Mouse (Mus musculus) splenic B cell, adult 2 months (primary cell): ENCODE measurements at regions not wholly inside any gene's neighbourhood (a gene's known extent, or its start where the extent isn't known, plus 50 kb on each side); places are given as distances from the start of the nearest gene placed in this dataset.
A peak's percentile ranks its signal among the peaks of the same experiment; 100 is the strongest.

ENCODE experiments used
- DNase-seq: peaks from one replicate; pipeline ENCODE4 v3.0.0-alpha.2; 2011; ENCODE audit warnings: low read depth, low spot score
- H3K27me3 ChIP-seq: 2 replicates; pipeline ENCODE4 v1.6.1; 2012; ENCODE audit warnings: mild to moderate bottlenecking, low read length, moderate library complexity, mixed read lengths; ENCODE audit not compliant: control insufficient read depth, poor library complexity, insufficient read depth, severe bottlenecking
- H3K36me3 ChIP-seq: 2 replicates; pipeline ENCODE4 v1.6.1; 2012; ENCODE audit warnings: mild to moderate bottlenecking, low read length, moderate library complexity, mixed read lengths; ENCODE audit not compliant: control insufficient read depth, poor library complexity, insufficient read depth, severe bottlenecking

DNA sequence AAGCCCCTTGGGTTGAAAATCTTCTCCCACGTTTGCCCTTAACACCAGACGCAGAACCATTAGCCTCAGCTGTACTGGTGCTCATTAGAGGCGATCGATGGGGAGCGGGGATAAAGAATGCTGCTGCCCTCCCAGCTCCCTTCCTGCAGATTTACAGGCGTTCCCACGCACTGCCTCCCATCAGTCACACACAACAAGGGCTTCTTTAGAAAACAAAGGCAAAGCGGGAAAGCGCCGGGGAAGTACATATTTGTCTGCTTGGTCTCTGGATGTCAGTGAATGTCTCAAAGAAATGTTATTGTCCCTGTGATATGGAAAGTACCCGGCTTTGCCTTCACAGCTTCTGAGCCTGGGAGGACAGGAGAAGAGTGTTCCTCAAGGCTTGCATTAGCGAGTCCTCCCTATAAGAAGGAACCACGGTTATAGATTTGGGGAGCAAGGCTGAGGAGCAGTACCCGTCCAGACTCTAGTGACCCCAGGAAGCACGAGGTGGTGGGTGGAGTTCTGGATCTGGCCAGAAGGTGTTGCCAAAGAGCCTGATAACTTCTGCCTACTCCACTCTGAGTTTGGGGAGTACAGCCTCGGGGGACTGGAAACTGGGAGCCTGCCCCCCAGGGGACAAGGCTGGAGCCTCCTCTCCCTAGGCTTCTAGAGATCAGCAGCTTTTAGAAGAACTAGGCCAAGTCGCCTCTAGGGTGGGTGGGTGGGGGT is 173.0 kb upstream of the Mki67 start:
- DNase-seq = no peak
- H3K27me3 ChIP-seq = no peaks in the 10 kb centered on the region

DNA sequence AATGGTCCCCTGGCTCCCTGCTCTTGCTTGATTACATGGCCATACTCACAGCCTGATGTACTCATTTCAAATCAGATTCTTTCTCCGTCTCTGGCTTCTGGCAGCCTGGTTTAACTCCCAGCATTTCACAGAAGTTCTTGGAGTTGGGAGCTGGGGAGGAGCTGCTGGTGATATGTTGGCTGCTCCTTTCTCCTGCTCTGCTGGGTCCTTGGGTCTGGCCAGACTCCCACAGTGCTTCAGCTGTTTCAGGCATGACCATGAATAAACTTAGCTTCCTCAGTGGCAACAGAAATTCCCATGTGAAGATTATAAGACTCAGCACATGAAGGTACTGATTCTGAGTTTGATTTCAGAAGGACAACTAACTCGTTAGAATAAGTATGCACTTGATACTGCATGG is 182.7 kb upstream of the Mki67 start:
- no peaks in the 10 kb centered on the region; the same call in 1 of the 2 replicates for H3K27me3 ChIP-seq
- H3K36me3 ChIP-seq = no peaks in the 10 kb centered on the region
- DNase-seq = no peak

More for the DNA sequence above, 173.0 kb upstream of the Mki67 start:
- H3K36me3 ChIP-seq = no peaks in the 10 kb centered on the region

DNA sequence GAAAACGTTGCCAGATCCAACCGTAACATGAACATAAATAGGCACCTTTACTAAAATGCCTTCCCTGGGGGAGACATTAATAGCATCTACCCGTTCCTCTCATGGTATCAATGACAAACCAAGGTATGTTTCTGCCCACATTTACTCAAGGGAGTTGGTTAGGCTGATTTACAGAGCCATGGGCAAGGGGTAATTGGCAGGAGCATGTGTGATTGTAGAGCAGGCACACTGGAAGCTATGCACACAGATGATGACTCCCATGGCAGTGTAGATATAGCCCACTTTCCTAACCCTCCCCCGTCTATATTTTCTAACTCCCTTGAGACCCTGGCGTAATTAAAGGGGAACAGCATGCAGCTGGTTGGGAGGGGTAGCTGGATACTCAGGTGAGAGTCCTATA is 183.6 kb upstream of the Mki67 start:
- DNase-seq = no peak
- no peaks in the 10 kb centered on the region for H3K36me3 ChIP-seq
- H3K27me3 ChIP-seq = no peaks in the 10 kb centered on the region; the same call in 1 of the 2 replicates

DNA sequence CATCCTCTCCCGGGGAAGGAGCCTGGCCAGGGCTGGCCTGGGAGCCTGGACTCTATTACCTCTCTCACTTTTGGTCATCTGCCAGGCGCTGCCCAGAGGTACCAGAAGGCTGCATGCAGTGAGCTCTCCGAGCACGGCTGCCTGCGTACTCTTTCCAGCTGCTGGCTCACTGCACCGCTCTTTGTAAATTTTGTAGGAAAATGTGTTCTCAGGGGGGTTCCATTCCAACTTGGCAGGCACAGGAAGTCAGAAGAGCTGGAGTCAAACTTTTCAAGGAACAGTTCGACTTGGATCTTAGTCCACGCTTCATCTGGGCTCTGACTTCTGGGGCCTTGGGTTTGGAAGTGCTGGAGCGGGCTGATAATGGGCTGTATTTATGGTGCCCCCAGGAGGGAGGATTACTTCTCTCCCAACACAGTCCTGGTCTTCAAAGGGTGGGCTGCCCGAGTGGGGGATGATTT is 184.7 kb upstream of the Mki67 start:
- Histone ChIP-seq H3K36me3 (no peaks in the 10 kb centered on the region), H3K27me3 (no peaks in the 10 kb centered on the region; the same call in 1 of the 2 replicates)
- no peak for DNase-seq

DNA sequence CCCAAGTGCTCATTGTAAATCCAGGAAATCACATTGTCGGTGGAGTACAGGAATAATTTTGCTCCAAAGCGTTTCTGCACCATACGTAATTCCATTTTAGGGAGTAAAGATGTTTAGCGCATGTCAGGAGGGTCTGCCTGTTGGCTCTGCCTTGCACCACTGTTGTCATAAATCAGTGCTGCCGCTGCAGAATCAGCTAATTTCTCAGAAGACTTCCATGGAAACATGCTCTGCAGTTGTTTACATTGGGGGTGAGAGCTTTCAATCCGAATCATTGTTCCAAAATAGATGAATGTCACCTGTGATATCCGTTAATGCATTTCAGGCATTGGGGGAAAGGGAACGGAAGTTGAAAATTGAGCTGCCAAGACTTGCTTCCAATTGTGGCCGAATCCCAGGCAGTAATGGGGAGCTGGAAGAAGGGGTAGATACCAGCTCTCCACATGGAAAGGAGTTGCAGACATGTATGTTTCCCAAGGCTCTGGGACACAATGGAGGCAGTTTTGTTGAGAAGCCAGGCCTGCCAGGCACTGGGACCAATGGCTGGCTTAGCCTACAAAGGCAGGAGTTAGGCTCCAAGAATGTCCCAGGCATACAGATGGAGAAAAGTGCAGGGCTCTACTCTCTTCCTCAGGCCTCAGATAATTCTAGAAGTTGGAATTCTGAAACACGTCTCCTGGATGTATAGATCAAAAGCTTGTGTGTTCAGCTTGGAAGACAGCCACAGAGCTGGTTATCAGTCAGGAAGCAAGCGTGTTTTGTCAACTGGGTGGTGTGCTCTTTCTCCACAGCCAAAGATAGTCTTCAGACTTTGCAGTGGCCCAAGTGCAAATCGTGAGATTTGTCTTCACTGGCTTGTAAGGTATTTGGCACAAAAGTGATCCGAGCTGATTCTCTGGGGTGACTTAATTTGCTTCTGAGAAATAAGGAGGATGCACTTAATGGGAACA is 186.2 kb upstream of the Mki67 start:
- H3K36me3 ChIP-seq = no peaks in the 10 kb centered on the region
- H3K27me3 ChIP-seq = no peaks in the 10 kb centered on the region; the same call in 1 of the 2 replicates
- DNase-seq = no peak

DNA sequence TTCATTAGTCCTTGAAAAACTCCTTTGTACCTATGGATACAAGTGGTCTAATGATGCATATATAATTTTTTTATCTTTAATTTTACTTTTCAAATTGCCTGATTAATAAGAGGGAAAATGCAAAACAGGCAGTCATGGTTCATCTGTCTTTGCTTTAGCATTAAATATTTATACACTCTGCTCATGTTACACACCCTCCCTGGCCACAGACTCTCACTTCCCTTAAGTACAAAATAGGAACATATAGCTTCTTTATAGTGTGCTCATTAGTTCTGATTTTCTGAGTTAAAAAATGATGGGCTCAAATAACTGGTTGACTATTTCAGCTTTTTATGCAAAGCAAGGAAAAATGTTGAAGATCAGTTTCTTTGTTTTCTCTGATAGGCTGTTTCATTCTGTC is 195.2 kb upstream of the Mki67 start:
- DNase-seq = no peak
- no peaks in the 10 kb centered on the region for H3K36me3 ChIP-seq

DNA sequence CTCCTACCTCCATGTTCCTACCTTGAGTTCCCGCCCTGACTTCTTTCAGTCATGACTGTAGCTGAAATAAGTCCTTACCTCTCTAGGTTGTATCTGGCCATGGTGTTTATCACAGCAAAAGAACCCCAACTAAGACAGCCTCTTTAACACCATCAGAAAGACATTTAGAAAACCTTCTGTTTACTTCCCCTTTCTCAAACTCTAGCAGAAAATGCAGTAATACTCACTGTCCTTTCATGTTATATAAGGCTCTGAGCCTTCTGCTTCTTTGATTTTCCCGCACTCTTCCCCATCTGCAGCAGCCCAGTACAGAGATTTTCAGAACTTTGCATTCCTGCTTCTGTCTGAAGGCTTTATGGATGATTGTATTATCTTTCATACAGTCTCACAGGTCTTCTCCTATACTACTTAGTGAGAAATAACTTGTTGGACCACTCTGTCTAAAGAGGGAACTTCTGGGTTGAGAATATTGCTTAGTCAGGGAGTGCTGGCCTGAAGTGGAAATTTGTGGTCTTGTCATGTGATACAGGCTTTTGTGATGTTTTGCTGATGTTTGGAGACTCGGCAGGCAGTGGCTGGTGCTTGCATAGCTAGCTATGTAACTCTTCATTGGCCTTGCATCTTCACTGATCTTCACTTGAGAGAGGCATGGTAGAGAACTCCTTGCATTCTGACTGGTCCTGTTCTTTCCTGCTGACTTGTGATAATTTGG is 197.9 kb upstream of the Mki67 start:
- DNase-seq = peak; percentile 3
- Histone ChIP-seq H3K27me3 (no peaks in the 10 kb centered on the region), H3K36me3 (no peaks in the 10 kb centered on the region)

More for the DNA sequence above, 195.2 kb upstream of the Mki67 start:
- no peaks in the 10 kb centered on the region for H3K27me3 ChIP-seq

DNA sequence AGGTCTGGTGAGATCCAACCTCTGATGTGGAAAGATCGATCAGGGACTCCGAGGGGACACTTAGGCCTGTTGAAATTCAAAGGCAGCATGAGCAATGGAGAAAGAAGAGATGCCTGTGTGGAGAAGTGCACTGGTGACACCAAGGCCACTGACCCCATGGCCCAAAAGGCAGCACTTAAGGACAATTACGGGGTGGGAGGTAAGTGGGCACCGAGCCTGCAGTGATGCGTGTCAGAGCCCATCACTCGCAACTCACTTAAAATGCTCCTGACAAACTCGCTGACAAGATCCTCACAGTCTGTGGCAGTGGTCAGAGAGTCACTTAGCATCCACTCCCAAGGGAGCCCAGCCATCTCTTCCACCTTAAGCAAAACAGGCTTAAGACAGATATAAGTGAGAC is 207.7 kb upstream of the Mki67 start:
- no peaks in the 10 kb centered on the region for H3K27me3 ChIP-seq
- no peaks in the 10 kb centered on the region for H3K36me3 ChIP-seq
- no peak for DNase-seq

DNA sequence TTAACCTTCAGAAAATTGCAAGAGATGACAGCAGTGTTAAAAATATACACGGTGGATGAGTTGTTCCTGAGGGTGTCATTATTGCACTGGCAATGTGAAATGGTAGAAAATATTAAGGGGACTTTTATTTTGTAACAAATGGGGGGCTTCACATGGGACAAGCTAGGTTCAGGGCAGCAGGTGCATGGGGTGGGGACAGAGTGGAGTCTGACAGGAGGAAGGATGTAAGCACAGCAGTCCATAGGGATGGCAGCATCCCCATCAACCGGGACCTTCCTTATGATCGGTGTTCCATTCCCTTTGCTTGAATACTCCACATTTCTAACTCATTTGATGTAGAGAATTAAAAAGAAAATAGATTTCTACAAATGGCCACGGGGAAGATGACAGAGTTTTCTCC is 208.5 kb upstream of the Mki67 start:
- Histone ChIP-seq H3K27me3 (no peaks in the 10 kb centered on the region), H3K36me3 (no peaks in the 10 kb centered on the region)
- DNase-seq = no peak

DNA sequence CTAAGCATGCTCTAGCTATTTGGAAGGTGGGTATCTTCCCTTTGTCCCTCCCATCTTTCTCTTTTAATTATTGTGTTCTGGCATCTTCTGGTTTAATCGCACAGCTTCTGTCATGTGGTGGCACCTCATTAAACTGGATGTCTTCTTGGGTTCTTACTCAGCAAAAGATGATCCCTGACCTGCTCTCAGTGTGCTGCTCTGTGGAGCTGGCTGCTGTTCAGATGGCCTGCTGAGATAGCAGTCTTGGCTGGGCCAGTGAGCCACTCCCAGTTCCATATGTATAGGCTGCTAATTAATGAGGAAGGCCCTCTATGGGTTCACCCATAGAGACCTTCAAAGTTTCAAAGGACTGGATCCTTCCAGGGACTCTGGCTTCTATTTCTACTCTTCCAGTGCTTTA is 213.9 kb upstream of the Mki67 start:
- no peak for DNase-seq
- Histone ChIP-seq H3K36me3 (no peaks in the 10 kb centered on the region), H3K27me3 (no peaks in the 10 kb centered on the region)

DNA sequence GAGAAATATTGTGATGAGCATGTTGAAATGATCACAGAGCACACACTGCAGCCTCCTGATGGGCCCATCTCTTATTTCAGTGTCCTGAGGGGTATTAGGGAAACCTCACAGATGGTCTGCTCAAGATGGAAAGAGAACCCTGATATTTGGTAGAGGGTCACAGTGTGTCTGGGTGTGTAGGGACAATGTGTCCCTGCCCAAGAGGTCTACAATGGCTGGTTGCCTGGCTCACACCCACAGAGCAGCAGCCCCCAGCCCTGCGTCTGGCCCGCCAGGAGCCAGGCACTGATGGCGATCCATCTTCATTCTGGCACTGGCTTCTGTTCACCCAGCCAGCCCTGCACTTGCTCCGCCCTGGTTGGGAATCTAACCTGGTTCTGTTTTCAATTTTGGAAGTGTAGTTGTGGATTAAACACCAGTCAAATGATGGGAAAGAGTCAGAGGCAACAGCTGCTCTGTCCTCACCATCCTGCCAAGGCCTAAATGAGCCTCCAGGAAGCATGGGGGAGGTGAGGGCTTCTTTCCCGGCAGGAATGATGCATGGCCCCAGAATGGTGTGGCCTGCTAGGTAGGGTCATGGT is 216.5 kb upstream of the Mki67 start:
- no peaks in the 10 kb centered on the region for H3K36me3 ChIP-seq

DNA sequence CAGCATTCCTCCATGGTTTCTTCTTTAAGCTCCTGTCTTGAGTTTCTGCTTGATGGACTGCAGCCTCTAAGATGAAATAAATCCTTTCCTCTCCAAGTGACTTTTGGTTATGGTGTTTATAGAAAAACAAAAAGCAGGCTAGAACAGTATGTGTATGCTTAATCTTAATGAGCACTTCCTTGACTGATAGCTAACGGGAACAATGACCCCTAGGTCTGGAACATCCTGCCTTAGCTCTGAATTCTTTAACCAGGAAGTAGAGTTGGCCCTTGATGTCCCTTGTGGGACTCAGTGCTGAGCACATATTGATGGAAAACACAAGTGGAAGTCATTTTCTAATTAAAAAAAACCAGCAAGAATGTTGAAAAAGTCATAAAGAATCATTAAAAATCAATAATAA is 219.0 kb upstream of the Mki67 start:
- Histone ChIP-seq H3K27me3 (no peaks in the 10 kb centered on the region), H3K36me3 (no peaks in the 10 kb centered on the region)
- no peak for DNase-seq

More for the DNA sequence above, 216.5 kb upstream of the Mki67 start:
- no peak for DNase-seq
- H3K27me3 ChIP-seq = no peaks in the 10 kb centered on the region

DNA sequence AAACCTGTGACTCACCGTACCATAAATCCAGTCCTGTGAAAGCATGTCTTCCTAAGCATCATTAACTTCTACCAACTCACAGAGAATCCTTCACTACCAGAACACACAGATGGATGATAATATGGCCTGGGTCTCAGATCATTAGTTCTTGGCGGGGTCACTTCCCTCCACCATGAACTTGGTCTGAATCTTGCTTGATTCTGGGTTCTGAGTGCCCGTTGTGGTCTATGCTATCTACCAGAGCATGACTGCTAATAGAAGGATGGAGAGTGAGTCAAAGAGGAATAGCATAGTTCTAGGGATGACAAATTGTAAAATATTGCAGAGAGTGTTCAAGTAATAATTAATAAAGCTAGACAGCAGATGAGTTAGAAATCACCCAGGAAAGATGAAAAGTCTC is 221.3 kb upstream of the Mki67 start:
- DNase-seq = no peak
- Histone ChIP-seq H3K36me3 (no peaks in the 10 kb centered on the region), H3K27me3 (no peaks in the 10 kb centered on the region)

DNA sequence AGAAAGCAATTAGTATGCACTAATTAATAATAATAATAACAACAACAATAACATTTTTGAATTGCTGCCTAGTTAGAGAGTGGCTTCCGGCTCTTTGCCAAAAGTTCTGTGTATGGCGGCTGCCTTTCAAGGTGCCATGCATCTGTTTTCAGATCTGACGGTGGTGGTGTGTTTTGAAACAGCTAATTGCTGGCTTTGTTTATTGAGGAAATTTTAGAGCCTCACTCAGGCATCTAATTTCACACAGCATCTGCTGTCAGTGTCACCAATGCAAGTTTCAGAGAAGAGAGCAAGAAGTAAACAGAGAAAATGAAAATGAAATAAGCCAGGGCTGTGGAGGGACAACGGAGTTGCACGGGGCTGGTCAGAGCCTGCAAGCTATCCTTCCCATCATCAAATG is 223.2 kb upstream of the Mki67 start:
- no peak for DNase-seq

More for the DNA sequence above, 223.2 kb upstream of the Mki67 start:
- H3K27me3 ChIP-seq = no peaks in the 10 kb centered on the region
- no peaks in the 10 kb centered on the region for H3K36me3 ChIP-seq
